Comparison of ENCODE assay signal across 15 mouse cellular contexts in the genomic region with DNA sequence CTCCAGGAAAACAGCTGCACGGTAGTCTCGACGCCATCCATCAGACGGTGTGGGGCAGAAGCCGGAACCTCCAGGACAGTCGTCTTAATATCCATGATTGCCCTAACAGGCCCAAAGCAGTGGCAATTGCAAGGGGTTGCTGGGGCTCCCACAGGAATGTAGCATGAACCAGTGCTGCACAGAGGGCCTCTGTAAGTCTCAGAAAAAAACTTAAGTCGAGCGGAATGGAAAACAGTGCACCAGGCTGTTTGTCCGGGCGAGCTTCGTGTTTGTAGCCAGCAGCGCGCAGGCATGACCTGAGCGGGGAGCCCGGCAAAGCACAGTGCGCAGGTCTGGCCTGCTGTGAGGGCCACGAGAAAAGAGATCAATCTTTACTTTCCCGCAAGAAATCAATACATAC. TPM values are rescaled to one million over a fixed set of nuclear protein-coding genes. Genes with fewer than 3 reads are reported as not detected.
DNase-seq lines count a peak whose midpoint lies in the region; ATAC-seq lines count a peak whose summit lies in the region.
"Had no signal": no experiment of that assay in that cellular context is flagged by ENCODE, and none has a peak within 500 bp of the region (broad histone marks: within the 10 kb centered on the region; RNA-seq: fewer than 3 reads in every experiment).

No protein-coding gene starts in this region.

- H3K27ac ChIP-seq in forebrain, embryonic 12.5 days, result no peak overlapping the region
- H3K27ac ChIP-seq in limb, embryonic 12.5 days, result 0 out of 2 replicates have a peak overlapping the region, but pooled peaks have one; percentile 30
- H3K27ac ChIP-seq in neural tube, embryonic 13.5 days (replicated peaks), result peak overlapping the region; percentile 59
- H3K27ac ChIP-seq: stomach, embryonic 15.5 days had no signal

- peak; percentile 19 to 23 for DNase-seq in layer of hippocampus, postnatal 10 days (ENCODE audit: low spot score in 2 of 2)
- no peak for DNase-seq in layer of hippocampus, adult 9-11 months
- DNase-seq in spleen, adult 18-20 months, result no peak
- no peak for DNase-seq in frontal cortex, postnatal 25 days (ENCODE audit: low spot score in 2 of 2)
- DNase-seq in spleen, adult 12 weeks (ENCODE audit: low spot score), result no peak
- DNase-seq: B cell, adult 2 months; kidney, adult 2 months had no signal

- no peak overlapping the region for H3K4me3 ChIP-seq in forebrain, embryonic 12.5 days (replicated peaks)
- H3K4me3 ChIP-seq in limb, embryonic 12.5 days (replicated peaks), result no peak overlapping the region
- no peak overlapping the region for H3K4me3 ChIP-seq in neural tube, embryonic 13.5 days
- H3K4me3 ChIP-seq: stomach, embryonic 15.5 days had no signal

- ATAC-seq in forebrain, embryonic 12.5 days (ENCODE audit: low FRiP score), result peak; percentile 58; the same call in 1 of the 2 replicates
- peak; percentile 56; the same call in 1 of the 2 replicates for ATAC-seq in limb, embryonic 12.5 days (ENCODE audit: insufficient number of reproducible peaks, insufficient read depth, low FRiP score, low TSS enrichment, low read depth)
- peak; percentile 89 for ATAC-seq in neural tube, embryonic 13.5 days (ENCODE audit: low read depth)
- ATAC-seq: Patski had no signal

- no peaks in the 10 kb centered on the region for H3K27me3 ChIP-seq in forebrain, embryonic 12.5 days
- H3K27me3 ChIP-seq in limb, embryonic 12.5 days, result no peaks in the 10 kb centered on the region
- no peaks in the 10 kb centered on the region for H3K27me3 ChIP-seq in neural tube, embryonic 13.5 days
- H3K27me3 ChIP-seq: Patski; stomach, embryonic 15.5 days had no signal

- H3K4me1 ChIP-seq in forebrain, embryonic 12.5 days, result no peaks in the 10 kb centered on the region
- no peaks in the 10 kb centered on the region for H3K4me1 ChIP-seq in limb, embryonic 12.5 days (replicated peaks)
- H3K4me1 ChIP-seq in neural tube, embryonic 13.5 days (replicated peaks), result peaks cover 18% of the 10 kb centered on the region

- no peak overlapping the region for H3K9ac ChIP-seq in forebrain, embryonic 12.5 days
- H3K9ac ChIP-seq in limb, embryonic 12.5 days (replicated peaks), result no peak overlapping the region
- peak overlapping the region; percentile 47; the same call in 1 of the 2 replicates for H3K9ac ChIP-seq in neural tube, embryonic 13.5 days
- H3K9ac ChIP-seq: stomach, embryonic 15.5 days had no signal

- H3K36me3 ChIP-seq in forebrain, embryonic 12.5 days (replicated peaks), result no peaks in the 10 kb centered on the region
- no peaks in the 10 kb centered on the region for H3K36me3 ChIP-seq in limb, embryonic 12.5 days
- no peaks in the 10 kb centered on the region for H3K36me3 ChIP-seq in neural tube, embryonic 13.5 days
- H3K36me3 ChIP-seq: stomach, embryonic 15.5 days had no signal

- H3K4me2 ChIP-seq in forebrain, embryonic 12.5 days, result no peak overlapping the region
- H3K4me2 ChIP-seq in limb, embryonic 12.5 days, result no peak overlapping the region
- H3K4me2 ChIP-seq in neural tube, embryonic 13.5 days, result peak overlapping the region; percentile 35
- H3K4me2 ChIP-seq: stomach, embryonic 15.5 days had no signal

- no peaks in the 10 kb centered on the region for H3K9me3 ChIP-seq in forebrain, embryonic 12.5 days
- H3K9me3 ChIP-seq in limb, embryonic 12.5 days, result no peaks in the 10 kb centered on the region
- no peaks in the 10 kb centered on the region for H3K9me3 ChIP-seq in neural tube, embryonic 13.5 days
- H3K9me3 ChIP-seq: stomach, embryonic 15.5 days had no signal

- WGBS in forebrain, embryonic 12.5 days, result 61% methylated on average over 18 of the region's 18 CpGs
- WGBS in limb, embryonic 12.5 days, result 60% methylated on average over 18 of the region's 18 CpGs
- 21% methylated on average over 18 of the region's 18 CpGs for WGBS in neural tube, embryonic 13.5 days

RNA-seq across cellular contexts. Expression of a gene that starts 31.4 kb away (rescaled TPM):
- under 1 TPM; 0.21 to 0.29 TPM for total RNA-seq in layer of hippocampus, postnatal 10 days (2021)
- polyA plus RNA-seq in forebrain, embryonic 12.5 days (2016; fragmentation: Nextera tagmentation; extraction: Ambion mirVana), result 0.09 and 0.17 TPM in 2 replicates
- not detected in 2 replicates for polyA plus RNA-seq in limb, embryonic 12.5 days (2016; fragmentation: Nextera tagmentation; extraction: Ambion mirVana)
- 0.14 and 0.25 TPM in 2 replicates for polyA plus RNA-seq in neural tube, embryonic 13.5 days (2015; fragmentation: Nextera tagmentation; extraction: Ambion mirVana)
- total RNA-seq: granulocyte monocyte progenitor cell, adult 5-6 weeks; megakaryocyte progenitor cell, adult 5-6 weeks had no signal
- polyA plus RNA-seq: kidney, adult 2 months; limb, embryonic 11.5 days had no signal

Comparison
In these comparisons a context has a peak if more than half of its experiments do, and no peak if none do; other contexts are left out.
1. DNase-seq: peak in layer of hippocampus, postnatal 10 days (2 of 2); none in layer of hippocampus, adult 9-11 months (single experiment), spleen, adult 18-20 months (0 of 2), frontal cortex, postnatal 25 days (0 of 2) and spleen, adult 12 weeks (single experiment).
2. Peak in every context shown above with its lines, with median percentiles within 50 percentile points of each other: ATAC-seq.